ENCODE assay signal across 1 mouse cellular context in genomic region chr11:116117819-116118218, GRCm38 (mm10).
TF ChIP-seq lines count a peak whose summit lies in the region.

No protein-coding gene starts in this region.

TF ChIP-seq in MEL, 35 proteins besides CTCF, POLR2A, EP300 and RAD21:
- no peak for TF ChIP-seq UBTF (IDR thresholded peaks at IDR 0.05; ENCODE audit: borderline replicate concordance, insufficient read depth, low read depth, low read length)
- TF ChIP-seq POLR2AphosphoS2 (IDR thresholded peaks at IDR 0.05; ENCODE audit: low read length): no peak
- no peak for TF ChIP-seq TBP (IDR thresholded peaks at IDR 0.05; ENCODE audit: low read depth, low read length)
- TF ChIP-seq SIN3A (IDR thresholded peaks at IDR 0.05; ENCODE audit: low read length): no peak
- peak; percentile 47 for TF ChIP-seq SMC3 (IDR thresholded peaks at IDR 0.05; ENCODE audit: low read depth, low read length)
